Mouse (Mus musculus): ENCODE data around the gene Hspa1l.

DNA sequence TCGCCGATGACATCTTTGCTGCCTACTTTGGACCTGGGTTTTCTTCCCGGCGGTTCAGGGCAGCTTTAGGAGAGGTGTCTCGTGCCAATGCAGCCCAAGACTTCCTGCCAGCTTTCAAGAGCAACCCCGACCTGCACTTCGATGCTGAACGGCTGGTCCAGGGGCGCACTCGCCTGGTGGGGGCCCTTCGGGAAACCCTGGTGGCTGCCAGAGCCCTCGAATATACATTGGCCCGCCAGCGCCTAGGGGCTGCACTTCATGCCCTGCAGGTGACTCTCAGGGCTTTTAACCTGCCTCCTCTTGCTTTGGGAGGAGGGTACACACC lies 45.2 kb downstream of the Hspa1l start:
- TF ChIP-seq TAL1 (IDR thresholded peaks at IDR 0.05; ENCODE audit: low read length) (no peak), GATA1 (IDR thresholded peaks at IDR 0.05; ENCODE audit: low read length) (no peak)

Measured in erythroblast, embryonic 14.5 days (primary cell).